Comparison of ENCODE assay signal across 12 mouse cellular contexts in the genomic region with DNA sequence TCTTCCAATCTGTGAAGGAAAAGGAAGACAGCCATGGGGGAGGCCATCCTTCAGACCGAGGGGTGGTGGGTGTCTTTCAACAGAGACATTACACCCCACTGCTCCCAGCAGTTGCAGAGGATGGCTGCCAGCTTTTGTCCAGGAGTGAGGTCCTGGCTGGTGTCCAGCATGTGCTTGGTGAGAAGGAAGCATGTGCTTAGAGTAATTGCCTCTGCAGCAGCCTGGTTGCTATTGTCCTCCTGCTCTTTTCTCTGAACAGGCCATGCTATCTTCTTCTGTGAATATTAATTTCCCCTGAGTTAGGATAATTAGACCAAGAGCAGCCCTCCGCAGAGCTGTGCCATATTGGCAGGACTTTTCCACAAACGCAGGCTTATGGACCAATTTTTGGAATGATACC.
DNase-seq lines count a peak whose midpoint lies in the region; ATAC-seq lines count a peak whose summit lies in the region.
"Had no signal": no experiment of that assay in that cellular context is flagged by ENCODE, and none has a peak within 500 bp of the region (broad histone marks: within the 10 kb centered on the region; RNA-seq: fewer than 3 reads in every experiment).

No protein-coding gene starts in this region.

- H3K9me3 ChIP-seq in hindbrain, embryonic 16.5 days (ENCODE audit: control insufficient read depth, low read length): no peaks in the 10 kb centered on the region
- H3K9me3 ChIP-seq in hindbrain, embryonic 10.5 days: no peaks in the 10 kb centered on the region
- no peaks in the 10 kb centered on the region for H3K9me3 ChIP-seq in midbrain, embryonic 13.5 days
- H3K9me3 ChIP-seq in midbrain, embryonic 11.5 days (ENCODE audit: control insufficient read depth, low read length): no peaks in the 10 kb centered on the region
- no peaks in the 10 kb centered on the region for H3K9me3 ChIP-seq in forebrain, embryonic 15.5 days

- H3K4me3 ChIP-seq in hindbrain, embryonic 16.5 days (ENCODE audit: low read length): no peak overlapping the region
- no peak overlapping the region for H3K4me3 ChIP-seq in hindbrain, embryonic 10.5 days
- no peak overlapping the region for H3K4me3 ChIP-seq in midbrain, embryonic 13.5 days (replicated peaks)
- H3K4me3 ChIP-seq in midbrain, embryonic 11.5 days (ENCODE audit: low read depth, low read length): no peak overlapping the region
- H3K4me3 ChIP-seq in forebrain, embryonic 15.5 days: no peak overlapping the region

- H3K4me1 ChIP-seq in hindbrain, embryonic 16.5 days (ENCODE audit: control insufficient read depth, insufficient read depth, low read depth, low read length): peaks cover 2% of the 10 kb centered on the region; the same call in 1 of the 2 replicates
- no peaks in the 10 kb centered on the region for H3K4me1 ChIP-seq in hindbrain, embryonic 10.5 days (replicated peaks)
- peaks cover 6% of the 10 kb centered on the region for H3K4me1 ChIP-seq in midbrain, embryonic 13.5 days (replicated peaks)
- H3K4me1 ChIP-seq in midbrain, embryonic 11.5 days (ENCODE audit: control insufficient read depth, insufficient read depth, low read length): no peaks in the 10 kb centered on the region
- H3K4me1 ChIP-seq in forebrain, embryonic 15.5 days: peaks cover 5% of the 10 kb centered on the region

- no peaks in the 10 kb centered on the region for H3K27me3 ChIP-seq in hindbrain, embryonic 16.5 days (replicated peaks; ENCODE audit: control insufficient read depth, insufficient read depth, low read length)
- no peaks in the 10 kb centered on the region for H3K27me3 ChIP-seq in hindbrain, embryonic 10.5 days (ENCODE audit: insufficient read depth, poor library complexity, severe bottlenecking)
- H3K27me3 ChIP-seq in midbrain, embryonic 13.5 days: no peaks in the 10 kb centered on the region
- no peaks in the 10 kb centered on the region for H3K27me3 ChIP-seq in midbrain, embryonic 11.5 days (ENCODE audit: control insufficient read depth, insufficient read depth, low read length)
- no peaks in the 10 kb centered on the region for H3K27me3 ChIP-seq in forebrain, embryonic 15.5 days

- DNase-seq in cerebellum, postnatal 10 days: peak; percentile 78 to 86
- DNase-seq in cerebellum, adult 11 months: no peak
- DNase-seq in hindbrain, embryonic 10.5 days (ENCODE audit: low spot score): no peak
- DNase-seq in midbrain, embryonic 11.5 days (ENCODE audit: low spot score, missing footprints): no peak
- no peak for DNase-seq in thymus, adult 18-20 months
- DNase-seq: heart, adult 11 months; thymus, adult 2 months had no signal

- H3K4me2 ChIP-seq in hindbrain, embryonic 16.5 days (ENCODE audit: low read length): no peak overlapping the region
- no peak overlapping the region for H3K4me2 ChIP-seq in midbrain, embryonic 13.5 days (replicated peaks)
- no peak overlapping the region for H3K4me2 ChIP-seq in midbrain, embryonic 11.5 days
- H3K4me2 ChIP-seq in forebrain, embryonic 15.5 days (replicated peaks): no peak overlapping the region

- H3K9ac ChIP-seq in hindbrain, embryonic 16.5 days (ENCODE audit: low read depth, low read length): no peak overlapping the region
- H3K9ac ChIP-seq in midbrain, embryonic 13.5 days (replicated peaks): no peak overlapping the region
- no peak overlapping the region for H3K9ac ChIP-seq in midbrain, embryonic 11.5 days (ENCODE audit: low read length)
- no peak overlapping the region for H3K9ac ChIP-seq in forebrain, embryonic 15.5 days (replicated peaks)

- WGBS in hindbrain, embryonic 16.5 days: 38% methylated on average over 3 of the region's 3 CpGs
- WGBS in hindbrain, embryonic 10.5 days: 90% methylated on average over 3 of the region's 3 CpGs
- 61% methylated on average over 3 of the region's 3 CpGs for WGBS in midbrain, embryonic 13.5 days
- WGBS in midbrain, embryonic 11.5 days: 93% methylated on average over 3 of the region's 3 CpGs
- 11% methylated on average over 3 of the region's 3 CpGs for WGBS in forebrain, embryonic 15.5 days

- peak; percentile 67 for ATAC-seq in hindbrain, embryonic 16.5 days
- ATAC-seq in midbrain, embryonic 13.5 days: 0 out of 2 replicates have a peak, but pooled peaks have one; percentile 43
- no peak for ATAC-seq in midbrain, embryonic 11.5 days (ENCODE audit: low FRiP score)
- ATAC-seq in forebrain, embryonic 15.5 days (replicated peaks): peak; percentile 82
- ATAC-seq: activated CD4-positive, CD25-positive, alpha-beta regulatory T cell, adult 4 months had no signal

- H3K27ac ChIP-seq in hindbrain, embryonic 16.5 days (ENCODE audit: low read depth, low read length): no peak overlapping the region
- no peak overlapping the region for H3K27ac ChIP-seq in hindbrain, embryonic 10.5 days
- no peak overlapping the region for H3K27ac ChIP-seq in midbrain, embryonic 13.5 days
- H3K27ac ChIP-seq in midbrain, embryonic 11.5 days (ENCODE audit: low read depth, low read length): no peak overlapping the region
- no peak overlapping the region for H3K27ac ChIP-seq in forebrain, embryonic 15.5 days (replicated peaks)
- H3K27ac ChIP-seq: macrophage had no signal

- H3K36me3 ChIP-seq in hindbrain, embryonic 16.5 days (ENCODE audit: control insufficient read depth, insufficient read depth, low read length): no peaks in the 10 kb centered on the region
- no peaks in the 10 kb centered on the region for H3K36me3 ChIP-seq in hindbrain, embryonic 10.5 days
- no peaks in the 10 kb centered on the region for H3K36me3 ChIP-seq in midbrain, embryonic 13.5 days
- no peaks in the 10 kb centered on the region for H3K36me3 ChIP-seq in midbrain, embryonic 11.5 days (ENCODE audit: control insufficient read depth, insufficient read depth, low read length)
- H3K36me3 ChIP-seq in forebrain, embryonic 15.5 days: no peaks in the 10 kb centered on the region

Comparison
In these comparisons a context has a peak if more than half of its experiments do, and no peak if none do; other contexts are left out.
1. DNase-seq: peak in cerebellum, postnatal 10 days (2 of 2); none in cerebellum, adult 11 months (single experiment), hindbrain, embryonic 10.5 days (single experiment), midbrain, embryonic 11.5 days (single experiment) and thymus, adult 18-20 months (0 of 2).